Mouse (Mus musculus): ENCODE data around the gene Mphosph9. TPM values are rescaled to one million over a fixed set of nuclear protein-coding genes. Genes with fewer than 3 reads are reported as not detected.

Mphosph9 gene
- polyA plus RNA-seq, 1 experiment from 2014 or later, result 3.0 TPM

- Histone ChIP-seq H3K4me3 (ENCODE audit: low read depth, low read length) (peak overlapping the region; percentile 72), H3K4me1 (ENCODE audit: insufficient read depth) (peaks cover 22% of the 10 kb centered on the region)
Measured at GRCm38 (mm10) chr5:124247296-124247695, 80.5 kb downstream of the Mphosph9 start.

GRCm38 (mm10) chr5:124244885-124245284 lies 82.9 kb downstream of the Mphosph9 start:
- Histone ChIP-seq H3K27ac (ENCODE audit: low read depth) (no peak overlapping the region; the same call in 1 of the 2 replicates), H3K27me3 (ENCODE audit: insufficient read depth, low read length) (no peaks in the 10 kb centered on the region), H3K4me2 (ENCODE audit: low read depth, low read length) (no peak overlapping the region), H3K4me1 (ENCODE audit: insufficient read depth) (peaks cover 39% of the 10 kb centered on the region), H3K36me3 (replicated peaks; ENCODE audit: insufficient read depth, low read length) (peaks cover 5% of the 10 kb centered on the region; the same call in 1 of the 2 replicates), H3K9me3 (ENCODE audit: low read length) (no peaks in the 10 kb centered on the region), H3K9ac (replicated peaks) (no peak overlapping the region), H3K4me3 (ENCODE audit: low read depth, low read length) (no peak overlapping the region)
- 84% methylated on average over 7 of the region's 7 CpGs for WGBS (ENCODE audit: insufficient replicate concordance)
- TF ChIP-seq EP300 (IDR thresholded peaks at IDR 0.05; ENCODE audit: low read depth) (no peak), CTCF (IDR thresholded peaks at IDR 0.05; ENCODE audit: low read depth) (no peak)
- ATAC-seq, result no peak
- no peak for DNase-seq

More at GRCm38 (mm10) chr5:124247296-124247695, 80.5 kb downstream of the Mphosph9 start:
- H3K36me3 ChIP-seq (replicated peaks; ENCODE audit: insufficient read depth, low read length), result peaks cover 5% of the 10 kb centered on the region; the same call in 1 of the 2 replicates
- no peaks in the 10 kb centered on the region for H3K27me3 ChIP-seq (ENCODE audit: insufficient read depth, low read length)
- peak overlapping the region; percentile 92; the same call in 1 of the 2 replicates for H3K27ac ChIP-seq (ENCODE audit: low read depth)
- H3K9ac ChIP-seq (replicated peaks), result peak overlapping the region; percentile 84; the same call in 1 of the 2 replicates
- H3K4me2 ChIP-seq (ENCODE audit: low read depth, low read length), result peak overlapping the region; percentile 88
- DNase-seq (no peak), ATAC-seq (no peak)
- TF ChIP-seq CTCF (IDR thresholded peaks at IDR 0.05; ENCODE audit: low read depth) (no peak), EP300 (IDR thresholded peaks at IDR 0.05; ENCODE audit: low read depth) (no peak)
- no peaks in the 10 kb centered on the region for H3K9me3 ChIP-seq (ENCODE audit: low read length)
- WGBS (ENCODE audit: insufficient replicate concordance), result 53% methylated on average over 7 of the region's 7 CpGs

DNA sequence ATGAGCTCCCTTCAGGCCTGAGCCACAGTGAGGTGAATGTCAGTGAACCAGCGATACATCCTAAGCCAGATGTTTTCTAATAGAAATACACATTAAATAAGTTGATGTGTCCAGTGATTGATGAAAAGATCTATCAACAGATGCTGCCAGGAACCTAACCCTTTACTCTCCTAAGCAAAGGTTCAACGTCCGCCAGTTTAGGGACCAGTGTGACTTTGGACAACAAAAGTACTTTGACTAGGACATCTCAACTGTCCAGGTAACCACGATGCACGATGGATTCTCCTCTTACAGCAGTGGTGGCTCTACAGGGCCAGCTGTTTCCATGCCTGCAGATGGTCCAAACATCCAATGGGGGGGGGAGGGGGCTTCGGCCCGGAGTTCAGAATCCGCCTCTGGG lies 83.3 kb downstream of the Mphosph9 start:
- Histone ChIP-seq H3K27ac (ENCODE audit: low read depth) (no peak overlapping the region; the same call in 1 of the 2 replicates), H3K4me2 (ENCODE audit: low read depth, low read length) (no peak overlapping the region), H3K4me3 (ENCODE audit: low read depth, low read length) (no peak overlapping the region), H3K27me3 (ENCODE audit: insufficient read depth, low read length) (no peaks in the 10 kb centered on the region), H3K9ac (replicated peaks) (no peak overlapping the region), H3K36me3 (replicated peaks; ENCODE audit: insufficient read depth, low read length) (peaks cover 5% of the 10 kb centered on the region; the same call in 1 of the 2 replicates), H3K9me3 (ENCODE audit: low read length) (no peaks in the 10 kb centered on the region), H3K4me1 (ENCODE audit: insufficient read depth) (peaks cover 40% of the 10 kb centered on the region)
- ATAC-seq (no peak), DNase-seq (no peak)
- 87% methylated on average over 8 of the region's 8 CpGs for WGBS (ENCODE audit: insufficient replicate concordance)
- TF ChIP-seq EP300 (IDR thresholded peaks at IDR 0.05; ENCODE audit: low read depth) (no peak), CTCF (IDR thresholded peaks at IDR 0.05; ENCODE audit: low read depth) (no peak)

- ATAC-seq (no peak), DNase-seq (no peak)
- H3K36me3 ChIP-seq (replicated peaks; ENCODE audit: insufficient read depth, low read length), result peaks cover 5% of the 10 kb centered on the region; the same call in 1 of the 2 replicates
- no peak overlapping the region for H3K4me3 ChIP-seq (ENCODE audit: low read depth, low read length)
- no peak overlapping the region for H3K4me2 ChIP-seq (ENCODE audit: low read depth, low read length)
- peaks cover 44% of the 10 kb centered on the region for H3K4me1 ChIP-seq (ENCODE audit: insufficient read depth)
- no peaks in the 10 kb centered on the region for H3K9me3 ChIP-seq (ENCODE audit: low read length)
- H3K9ac ChIP-seq (replicated peaks), result no peak overlapping the region
- no peak for TF ChIP-seq EP300 (IDR thresholded peaks at IDR 0.05; ENCODE audit: low read depth)
- TF ChIP-seq CTCF (IDR thresholded peaks at IDR 0.05; ENCODE audit: low read depth), result no peak
- H3K27ac ChIP-seq (ENCODE audit: low read depth), result no peak overlapping the region
- H3K27me3 ChIP-seq (ENCODE audit: insufficient read depth, low read length), result no peaks in the 10 kb centered on the region
- 86% methylated on average over 9 of the region's 9 CpGs for WGBS (ENCODE audit: insufficient replicate concordance)
Measured at GRCm38 (mm10) chr5:124243236-124243901, 84.4 kb downstream of the Mphosph9 start.

DNA sequence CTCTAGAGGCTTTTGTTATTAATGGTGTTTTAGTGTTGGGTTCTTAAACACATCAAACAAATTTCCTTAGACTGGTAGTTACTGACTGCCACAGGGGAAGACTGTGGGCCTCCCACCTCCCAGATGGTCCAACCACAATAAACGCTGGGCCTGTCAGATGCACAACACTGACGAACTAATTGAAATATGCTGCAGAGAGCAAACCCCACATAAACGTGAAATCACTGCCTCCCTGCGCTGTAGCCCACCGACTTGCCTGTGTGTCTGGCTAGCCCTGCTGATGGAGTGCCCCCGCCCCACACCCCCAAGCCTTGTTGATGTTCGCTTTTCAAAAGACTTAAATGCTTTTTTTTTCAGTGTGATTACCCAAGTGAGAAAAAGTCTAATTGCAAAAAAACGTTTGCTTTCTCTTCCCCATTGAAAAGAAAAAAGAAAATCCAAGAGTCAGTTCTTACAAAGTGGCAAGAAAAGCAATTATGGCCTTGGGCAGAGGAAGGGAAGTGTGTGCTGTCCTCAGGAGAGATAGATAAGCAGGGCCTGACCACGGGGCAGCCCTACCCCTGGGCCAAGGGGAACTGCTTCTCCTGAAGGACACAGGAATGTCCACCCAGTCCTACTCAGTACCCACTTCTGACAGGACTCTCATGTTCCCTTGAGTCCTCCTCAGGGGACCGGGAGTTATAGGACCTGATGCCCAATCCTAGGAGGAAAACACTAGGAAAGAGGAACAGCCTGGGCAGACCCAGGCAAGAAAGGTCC lies 85.9 kb downstream of the Mphosph9 start:
- Histone ChIP-seq H3K4me1 (ENCODE audit: insufficient read depth) (peaks cover 44% of the 10 kb centered on the region), H3K9me3 (ENCODE audit: low read length) (no peaks in the 10 kb centered on the region), H3K9ac (replicated peaks) (no peak overlapping the region), H3K4me3 (ENCODE audit: low read depth, low read length) (no peak overlapping the region), H3K4me2 (ENCODE audit: low read depth, low read length) (0 out of 2 replicates have a peak overlapping the region, but pooled peaks have one; percentile 6), H3K27me3 (ENCODE audit: insufficient read depth, low read length) (no peaks in the 10 kb centered on the region), H3K27ac (ENCODE audit: low read depth) (peak overlapping the region; percentile 44), H3K36me3 (replicated peaks; ENCODE audit: insufficient read depth, low read length) (peaks cover 3% of the 10 kb centered on the region; the same call in 1 of the 2 replicates)
- ATAC-seq (no peak), DNase-seq (no peak)
- TF ChIP-seq CTCF (IDR thresholded peaks at IDR 0.05; ENCODE audit: low read depth) (no peak), EP300 (IDR thresholded peaks at IDR 0.05; ENCODE audit: low read depth) (no peak)
- 41% methylated on average over 10 of the region's 10 CpGs for WGBS (ENCODE audit: insufficient replicate concordance)

All from liver, postnatal 0 days (tissue).